ENCODE assay signal across 34 mouse cellular contexts in genomic region chr17:34943128-34943815, GRCm38 (mm10). TPM values are rescaled to one million over a fixed set of nuclear protein-coding genes. Genes with fewer than 3 reads are reported as not detected.
DNase-seq lines count a peak whose midpoint lies in the region; ATAC-seq and TF ChIP-seq lines count a peak whose summit lies in the region.
"Had no signal": no experiment of that assay in that cellular context is flagged by ENCODE, and none has a peak within 500 bp of the region (broad histone marks: within the 10 kb centered on the region; RNA-seq: fewer than 3 reads in every experiment).

No protein-coding gene starts in this region.

- H3K27ac ChIP-seq in kidney, embryonic 15.5 days: no peak overlapping the region
- H3K27ac ChIP-seq in intestine, postnatal 0 days (ENCODE audit: low read depth, low read length): peak overlapping the region; percentile 82
- H3K27ac ChIP-seq: embryonic facial prominence, embryonic 12.5 days; hindbrain, embryonic 12.5 days; hindbrain, postnatal 0 days; kidney, postnatal 0 days; limb, embryonic 12.5 days; liver, embryonic 13.5 days; macrophage; midbrain, embryonic 15.5 days; stomach, postnatal 0 days had no signal

- no peak overlapping the region for H3K4me3 ChIP-seq in kidney, embryonic 15.5 days (replicated peaks)
- H3K4me3 ChIP-seq in intestine, postnatal 0 days (ENCODE audit: low read depth, low read length): no peak overlapping the region
- H3K4me3 ChIP-seq: embryonic facial prominence, embryonic 12.5 days; hindbrain, embryonic 12.5 days; limb, embryonic 12.5 days; liver, embryonic 13.5 days; midbrain, embryonic 15.5 days had no signal

- H3K9me3 ChIP-seq in kidney, embryonic 15.5 days (replicated peaks): no peaks in the 10 kb centered on the region
- H3K9me3 ChIP-seq in intestine, postnatal 0 days (ENCODE audit: control insufficient read depth): no peaks in the 10 kb centered on the region
- H3K9me3 ChIP-seq: embryonic facial prominence, embryonic 12.5 days; hindbrain, embryonic 12.5 days; limb, embryonic 12.5 days; liver, embryonic 13.5 days; midbrain, embryonic 15.5 days had no signal

- H3K4me1 ChIP-seq in kidney, embryonic 15.5 days: peaks cover 16% of the 10 kb centered on the region
- H3K4me1 ChIP-seq in intestine, postnatal 0 days (replicated peaks; ENCODE audit: control insufficient read depth, insufficient read depth, low read length): peaks cover 7% of the 10 kb centered on the region; the same call in 1 of the 2 replicates

- H3K36me3 ChIP-seq in kidney, embryonic 15.5 days: no peaks in the 10 kb centered on the region
- H3K36me3 ChIP-seq in intestine, postnatal 0 days (ENCODE audit: control insufficient read depth, insufficient read depth): no peaks in the 10 kb centered on the region
- H3K36me3 ChIP-seq: embryonic facial prominence, embryonic 12.5 days; hindbrain, embryonic 12.5 days; limb, embryonic 12.5 days; liver, embryonic 13.5 days; midbrain, embryonic 15.5 days had no signal

- no peak for TF ChIP-seq CTCF in intestine, postnatal 0 days (IDR thresholded peaks at IDR 0.05; ENCODE audit: low read depth)

- H3K4me2 ChIP-seq in kidney, embryonic 15.5 days: no peak overlapping the region
- H3K4me2 ChIP-seq in intestine, postnatal 0 days (replicated peaks; ENCODE audit: low read depth): peak overlapping the region; percentile 32; the same call in 1 of the 2 replicates
- H3K4me2 ChIP-seq: embryonic facial prominence, embryonic 12.5 days; heart, embryonic 11.5 days; hindbrain, embryonic 12.5 days; limb, embryonic 12.5 days; liver, embryonic 13.5 days; midbrain, embryonic 15.5 days had no signal

- no peak for ATAC-seq in kidney, embryonic 15.5 days (replicated peaks; ENCODE audit: low FRiP score)
- ATAC-seq in intestine, postnatal 0 days: peak; percentile 62
- ATAC-seq: forebrain, embryonic 14.5 days; hindbrain, postnatal 0 days; lung, postnatal 0 days; midbrain, embryonic 15.5 days had no signal

- H3K9ac ChIP-seq in kidney, embryonic 15.5 days: no peak overlapping the region
- no peak overlapping the region for H3K9ac ChIP-seq in intestine, postnatal 0 days (ENCODE audit: low read depth, low read length)
- H3K9ac ChIP-seq: embryonic facial prominence, embryonic 12.5 days; hindbrain, embryonic 12.5 days; limb, embryonic 12.5 days; liver, embryonic 13.5 days; midbrain, embryonic 15.5 days had no signal

- DNase-seq in kidney, adult 9 months: peak; percentile 87
- DNase-seq in 3T3-L1 (ENCODE audit: low read depth, low spot score) (peak; percentile 58), NIH3T3 (ENCODE audit: low read depth) (peak; percentile 70)
- DNase-seq in ovary, postnatal 36 days (ENCODE audit: low spot score): no peak
- no peak for DNase-seq in testis, postnatal 14 days (ENCODE audit: low spot score)
- DNase-seq: adrenal gland, adult 8-10 months; B cell, adult 2 months; cerebellum, adult 8-10 months; cerebellum, postnatal 25 days; gastrocnemius, postnatal 36 days; heart, adult 18-20 months; heart, postnatal 36 days; liver, embryonic 13.5 days; lung, adult 18-20 months; right cerebral cortex, adult 18-20 months; thymus, postnatal 4 days had no signal

- 83% methylated on average over 4 of the region's 4 CpGs for WGBS in kidney, embryonic 15.5 days
- 30% methylated on average over 4 of the region's 4 CpGs for WGBS in intestine, postnatal 0 days

- H3K27me3 ChIP-seq in kidney, embryonic 15.5 days: no peaks in the 10 kb centered on the region
- no peaks in the 10 kb centered on the region for H3K27me3 ChIP-seq in intestine, postnatal 0 days (replicated peaks; ENCODE audit: control insufficient read depth, insufficient read depth, low read length)
- H3K27me3 ChIP-seq: CH12.LX; embryonic facial prominence, embryonic 12.5 days; hindbrain, embryonic 12.5 days; limb, embryonic 12.5 days; liver, embryonic 13.5 days; midbrain, embryonic 15.5 days had no signal

RNA-seq across cellular contexts. Expression of gene Neu1, which starts 12.2 kb away (rescaled TPM):
- 33.7 and 37.0 TPM in 2 replicates for polyA plus RNA-seq in kidney, embryonic 15.5 days (2015; fragmentation: Nextera tagmentation; extraction: Ambion mirVana)
- polyA plus RNA-seq in intestine, postnatal 0 days (2015; fragmentation: Nextera tagmentation; extraction: Ambion mirVana): 522 and 580 TPM in 2 replicates

RNA-seq across cellular contexts. Expression of gene Hspa1b, which starts 15.8 kb away (rescaled TPM):
- 0.49 and 0.53 TPM in 2 replicates for polyA plus RNA-seq in kidney, embryonic 15.5 days (2015; fragmentation: Nextera tagmentation; extraction: Ambion mirVana)
- polyA plus RNA-seq in intestine, postnatal 0 days (2015; fragmentation: Nextera tagmentation; extraction: Ambion mirVana): 0.64 and 1.1 TPM in 2 replicates
- polyA plus RNA-seq: forebrain, embryonic 14.5 days; limb, embryonic 12.5 days had no signal

RNA-seq across cellular contexts. Expression of gene Gm20481, which starts 26.4 kb away (rescaled TPM):
- polyA plus RNA-seq in kidney, embryonic 15.5 days (2015; fragmentation: Nextera tagmentation; extraction: Ambion mirVana): not detected in 2 replicates
- 0.43 TPM in 1 of 2 replicates, not detected in the other for polyA plus RNA-seq in intestine, postnatal 0 days (2015; fragmentation: Nextera tagmentation; extraction: Ambion mirVana)
- polyA plus RNA-seq: embryonic facial prominence, embryonic 12.5 days; forebrain, embryonic 14.5 days; heart, embryonic 11.5 days; heart, embryonic 16.5 days; hindbrain, postnatal 0 days; kidney, postnatal 0 days; limb, embryonic 12.5 days; liver, embryonic 13.5 days; lung, postnatal 0 days; macrophage; midbrain, embryonic 15.5 days; neural tube, embryonic 11.5 days; spleen, adult 2 months; stomach, postnatal 0 days; thymus, postnatal 0 days had no signal

RNA-seq across cellular contexts. Expression of gene Hspa1a, which starts 28.7 kb away (rescaled TPM):
- polyA plus RNA-seq in kidney, embryonic 15.5 days (2015; fragmentation: Nextera tagmentation; extraction: Ambion mirVana): 7.8 and 8.4 TPM in 2 replicates
- 6.4 and 6.5 TPM in 2 replicates for polyA plus RNA-seq in intestine, postnatal 0 days (2015; fragmentation: Nextera tagmentation; extraction: Ambion mirVana)

RNA-seq across cellular contexts. Expression of gene Slc44a4, which starts 29.0 kb away (rescaled TPM):
- polyA plus RNA-seq in kidney, embryonic 15.5 days (2015; fragmentation: Nextera tagmentation; extraction: Ambion mirVana): 12.4 and 13.0 TPM in 2 replicates
- 119 and 128 TPM in 2 replicates for polyA plus RNA-seq in intestine, postnatal 0 days (2015; fragmentation: Nextera tagmentation; extraction: Ambion mirVana)
- polyA plus RNA-seq: embryonic facial prominence, embryonic 12.5 days; forebrain, embryonic 14.5 days; limb, embryonic 12.5 days; macrophage; midbrain, embryonic 15.5 days; neural tube, embryonic 11.5 days had no signal

Comparison
In these comparisons a context has a peak if more than half of its experiments do, and no peak if none do; other contexts are left out.
1. DNase-seq: peak in kidney, adult 9 months (single experiment), 3T3-L1 (single experiment) and NIH3T3 (single experiment); none in ovary, postnatal 36 days (single experiment) and testis, postnatal 14 days (single experiment).
2. RNA of gene Neu1, which starts 12.2 kb away (polyA plus RNA-seq): 522 to 580 TPM in intestine, postnatal 0 days; 33.7 to 37.0 TPM in kidney, embryonic 15.5 days; every median in the first group is over 10 times any median in the second.